Mouse (Mus musculus): Measurements from ENCODE around the gene Angel2. TPM values are rescaled to one million over a fixed set of nuclear protein-coding genes. Genes with fewer than 3 reads are reported as not detected.

Gene Angel2
- polyA plus RNA-seq, 2 experiments = 47.2 to 47.6 TPM

- no peaks in the 10 kb centered on the region for H3K27me3 ChIP-seq (ENCODE audit: control insufficient read depth, insufficient read depth, low read length)
- H3K9me3 ChIP-seq (ENCODE audit: control insufficient read depth, low read length) = no peaks in the 10 kb centered on the region
- H3K4me2 ChIP-seq (replicated peaks; ENCODE audit: low read depth, low read length, severe bottlenecking) = no peak overlapping the region
- 93% methylated on average over 3 of the region's 3 CpGs for WGBS
- no peak overlapping the region for H3K4me3 ChIP-seq (replicated peaks; ENCODE audit: low read length)
- peaks cover 29% of the 10 kb centered on the region for H3K36me3 ChIP-seq (ENCODE audit: control insufficient read depth, insufficient read depth, low read length)
- no peak for DNase-seq (ENCODE audit: low spot score)
- no peak for TF ChIP-seq POLR2A (IDR thresholded peaks at IDR 0.05; ENCODE audit: borderline replicate concordance, extremely low read depth, insufficient read depth, insufficient read length)
- no peak overlapping the region for H3K9ac ChIP-seq (ENCODE audit: low read depth, low read length, severe bottlenecking)
- no peak overlapping the region for H3K27ac ChIP-seq (replicated peaks; ENCODE audit: low read depth, low read length)
- no peak for ATAC-seq (ENCODE audit: low FRiP score, low read depth)
- H3K4me1 ChIP-seq (ENCODE audit: control insufficient read depth, insufficient read depth, low read length) = peaks cover 4% of the 10 kb centered on the region; the same call in 1 of the 2 replicates
Observed at GRCm38 (mm10) chr1:190904136-190904535, 20.8 kb upstream of the Angel2 start.

GRCm38 (mm10) chr1:190904714-190905113 lies 20.2 kb upstream of the Angel2 start:
- no peak for ATAC-seq (ENCODE audit: low FRiP score, low read depth)
- no peak overlapping the region for H3K4me3 ChIP-seq (replicated peaks; ENCODE audit: low read length)
- no peak for DNase-seq (ENCODE audit: low spot score)
- no peaks in the 10 kb centered on the region for H3K9me3 ChIP-seq (ENCODE audit: control insufficient read depth, low read length)
- 94% methylated on average over 16 of the region's 16 CpGs for WGBS
- no peak overlapping the region for H3K9ac ChIP-seq (ENCODE audit: low read depth, low read length, severe bottlenecking)
- no peak overlapping the region for H3K4me2 ChIP-seq (replicated peaks; ENCODE audit: low read depth, low read length, severe bottlenecking)
- no peaks in the 10 kb centered on the region for H3K27me3 ChIP-seq (ENCODE audit: control insufficient read depth, insufficient read depth, low read length)
- H3K27ac ChIP-seq (replicated peaks; ENCODE audit: low read depth, low read length) = no peak overlapping the region
- H3K4me1 ChIP-seq (ENCODE audit: control insufficient read depth, insufficient read depth, low read length) = peaks cover 4% of the 10 kb centered on the region; the same call in 1 of the 2 replicates
- H3K36me3 ChIP-seq (ENCODE audit: control insufficient read depth, insufficient read depth, low read length) = peaks cover 29% of the 10 kb centered on the region
- no peak for TF ChIP-seq POLR2A (IDR thresholded peaks at IDR 0.05; ENCODE audit: borderline replicate concordance, extremely low read depth, insufficient read depth, insufficient read length)

GRCm38 (mm10) chr1:190910836-190911235 lies 14.1 kb upstream of the Angel2 start:
- no peaks in the 10 kb centered on the region for H3K36me3 ChIP-seq (ENCODE audit: control insufficient read depth, insufficient read depth, low read length)
- H3K27ac ChIP-seq (replicated peaks; ENCODE audit: low read depth, low read length) = no peak overlapping the region
- peak overlapping the region; percentile 64 for H3K9ac ChIP-seq (ENCODE audit: low read depth, low read length, severe bottlenecking)
- H3K4me2 ChIP-seq (replicated peaks; ENCODE audit: low read depth, low read length, severe bottlenecking) = peak overlapping the region; percentile 59
- TF ChIP-seq POLR2A (IDR thresholded peaks at IDR 0.05; ENCODE audit: borderline replicate concordance, extremely low read depth, insufficient read depth, insufficient read length) = no peak
- WGBS = 79% methylated on average over 6 of the region's 6 CpGs
- H3K9me3 ChIP-seq (ENCODE audit: control insufficient read depth, low read length) = no peaks in the 10 kb centered on the region
- ATAC-seq (ENCODE audit: low FRiP score, low read depth) (no peak), DNase-seq (ENCODE audit: low spot score) (no peak)
- peaks cover 15% of the 10 kb centered on the region for H3K4me1 ChIP-seq (ENCODE audit: control insufficient read depth, insufficient read depth, low read length)
- H3K27me3 ChIP-seq (ENCODE audit: control insufficient read depth, insufficient read depth, low read length) = no peaks in the 10 kb centered on the region
- H3K4me3 ChIP-seq (replicated peaks; ENCODE audit: low read length) = peak overlapping the region; percentile 62

DNA sequence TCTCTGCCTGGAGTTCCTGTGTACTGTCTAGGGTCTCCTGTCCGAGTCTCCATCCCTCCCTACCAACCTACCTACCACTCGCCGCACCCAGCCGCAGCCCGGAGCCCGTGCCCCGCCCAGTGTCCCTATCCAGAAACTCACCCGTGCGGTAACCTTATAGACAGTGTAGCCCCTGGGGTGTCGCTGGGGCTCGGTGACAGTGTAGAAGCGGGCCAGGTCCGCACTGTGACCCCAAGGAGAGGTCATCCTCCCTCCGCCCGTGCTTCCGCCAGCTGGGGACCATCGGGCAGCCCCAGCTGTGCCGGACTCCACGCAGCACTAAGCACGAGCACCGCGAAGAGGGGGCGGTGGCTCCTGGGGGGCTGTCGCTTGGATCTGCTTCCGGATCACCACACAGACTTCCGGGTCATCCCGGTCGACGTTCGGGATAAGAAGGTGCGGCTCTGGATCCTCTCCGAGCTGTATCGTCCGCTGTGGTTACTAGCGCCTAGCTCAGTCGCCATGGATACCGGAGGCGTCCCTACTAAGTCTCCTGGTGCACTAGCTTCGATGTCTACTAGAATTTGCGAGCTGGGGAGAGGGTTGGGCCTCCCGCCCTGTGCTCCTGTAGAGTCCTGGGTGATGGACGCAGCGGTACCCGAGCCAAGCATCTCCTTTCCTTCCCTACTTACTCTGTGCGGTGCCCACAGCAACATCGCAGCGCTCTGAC lies 13.3 kb upstream of the Angel2 start, which contains the start of gene Rps6kc1:
TSS of gene Rps6kc1 (minus strand) at position 356 of the 709 bp plus-strand sequence.
- no peaks in the 10 kb centered on the region for H3K36me3 ChIP-seq (ENCODE audit: control insufficient read depth, insufficient read depth, low read length)
- peak; percentile 71; the same call in 1 of the 2 replicates for TF ChIP-seq POLR2A (IDR thresholded peaks at IDR 0.05; ENCODE audit: borderline replicate concordance, extremely low read depth, insufficient read depth, insufficient read length)
- H3K4me2 ChIP-seq (replicated peaks; ENCODE audit: low read depth, low read length, severe bottlenecking) = peak within 1 kb of the TSS; percentile 59
- H3K4me3 ChIP-seq (replicated peaks; ENCODE audit: low read length) = peak within 1 kb of the TSS; percentile 62
- peak within 1 kb of the TSS; percentile 64 for H3K9ac ChIP-seq (ENCODE audit: low read depth, low read length, severe bottlenecking)
- DNase-seq (ENCODE audit: low spot score) = peak; percentile 82
- peak; percentile 95 for ATAC-seq (ENCODE audit: low FRiP score, low read depth)
- H3K27ac ChIP-seq (replicated peaks; ENCODE audit: low read depth, low read length) = 0 out of 2 replicates have a peak within 1 kb of the TSS, but pooled peaks have one; percentile 26
- H3K9me3 ChIP-seq (ENCODE audit: control insufficient read depth, low read length) = no peaks in the 10 kb centered on the region
- no peaks in the 10 kb centered on the region for H3K27me3 ChIP-seq (ENCODE audit: control insufficient read depth, insufficient read depth, low read length)
- WGBS = 3% methylated on average over 39 of the region's 47 CpGs
- peaks cover 15% of the 10 kb centered on the region for H3K4me1 ChIP-seq (ENCODE audit: control insufficient read depth, insufficient read depth, low read length)

GRCm38 (mm10) chr1:190912623-190913022 lies 12.3 kb upstream of the Angel2 start:
- H3K4me1 ChIP-seq (ENCODE audit: control insufficient read depth, insufficient read depth, low read length) = peaks cover 15% of the 10 kb centered on the region
- H3K4me3 ChIP-seq (replicated peaks; ENCODE audit: low read length) = no peak overlapping the region
- DNase-seq (ENCODE audit: low spot score) = no peak
- 58% methylated on average over 1 of the region's 1 CpGs for WGBS
- no peak overlapping the region for H3K27ac ChIP-seq (replicated peaks; ENCODE audit: low read depth, low read length)
- no peak for TF ChIP-seq POLR2A (IDR thresholded peaks at IDR 0.05; ENCODE audit: borderline replicate concordance, extremely low read depth, insufficient read depth, insufficient read length)
- H3K9me3 ChIP-seq (ENCODE audit: control insufficient read depth, low read length) = no peaks in the 10 kb centered on the region
- H3K36me3 ChIP-seq (ENCODE audit: control insufficient read depth, insufficient read depth, low read length) = no peaks in the 10 kb centered on the region
- ATAC-seq (ENCODE audit: low FRiP score, low read depth) = no peak
- H3K27me3 ChIP-seq (ENCODE audit: control insufficient read depth, insufficient read depth, low read length) = no peaks in the 10 kb centered on the region
- H3K4me2 ChIP-seq (replicated peaks; ENCODE audit: low read depth, low read length, severe bottlenecking) = no peak overlapping the region
- no peak overlapping the region for H3K9ac ChIP-seq (ENCODE audit: low read depth, low read length, severe bottlenecking)
